Mouse (Mus musculus): ENCODE results near the gene Coro1c. TPM values are rescaled to one million over a fixed set of nuclear protein-coding genes. Genes with fewer than 3 reads are reported as not detected.
"Not testable (repeated sequence)": the region's sequence is repeated elsewhere in the genome, so short reads cannot be mapped to it uniquely, and the experiment has no call there.

Coro1c gene
- polyA plus RNA-seq, 1 experiment, result 12.9 TPM

- peak overlapping the region; percentile 78 for H3K4me3 ChIP-seq (ENCODE audit: control insufficient read depth, low read depth, low read length)
- H3K27ac ChIP-seq (ENCODE audit: control insufficient read depth, insufficient read depth, low read depth, low read length), result no peak overlapping the region
- TF ChIP-seq POLR2A (IDR thresholded peaks at IDR 0.05; ENCODE audit: control insufficient read depth, low read depth, low read length) (no peak), CTCF (IDR thresholded peaks at IDR 0.05; ENCODE audit: control insufficient read depth, insufficient read depth, insufficient replicate concordance, low read depth, low read length) (no peak)
- H3K4me1 ChIP-seq (ENCODE audit: control insufficient read depth, insufficient read depth, low read length), result peaks cover 26% of the 10 kb centered on the region
- H3K36me3 ChIP-seq (ENCODE audit: control insufficient read depth, insufficient read depth, low read length), result no peaks in the 10 kb centered on the region
- H3K27me3 ChIP-seq (ENCODE audit: control insufficient read depth, insufficient read depth, low read length), result no peaks in the 10 kb centered on the region
These were observed 94.2 kb downstream of the Coro1c start for GRCm38 (mm10) chr5:113814111-113815040.

- Histone ChIP-seq H3K27me3 (ENCODE audit: control insufficient read depth, insufficient read depth, low read length) (no peaks in the 10 kb centered on the region), H3K4me1 (ENCODE audit: control insufficient read depth, insufficient read depth, low read length) (peaks cover 21% of the 10 kb centered on the region), H3K36me3 (ENCODE audit: control insufficient read depth, insufficient read depth, low read length) (no peaks in the 10 kb centered on the region), H3K4me3 (ENCODE audit: control insufficient read depth, low read depth, low read length) (peak overlapping the region; percentile 70), H3K27ac (ENCODE audit: control insufficient read depth, insufficient read depth, low read depth, low read length) (no peak overlapping the region)
- TF ChIP-seq POLR2A (IDR thresholded peaks at IDR 0.05; ENCODE audit: control insufficient read depth, low read depth, low read length), result no peak
- peak; percentile 74; the same call in 1 of the 2 replicates for TF ChIP-seq CTCF (IDR thresholded peaks at IDR 0.05; ENCODE audit: control insufficient read depth, insufficient read depth, insufficient replicate concordance, low read depth, low read length)
These were observed 95.0 kb downstream of the Coro1c start for GRCm38 (mm10) chr5:113813608-113814007.

GRCm38 (mm10) chr5:113812638-113813037, 95.9 kb downstream of the Coro1c start:
- Histone ChIP-seq H3K27ac (ENCODE audit: control insufficient read depth, insufficient read depth, low read depth, low read length) (no peak overlapping the region), H3K4me1 (ENCODE audit: control insufficient read depth, insufficient read depth, low read length) (peaks cover 15% of the 10 kb centered on the region), H3K4me3 (ENCODE audit: control insufficient read depth, low read depth, low read length) (peak overlapping the region; percentile 70), H3K27me3 (ENCODE audit: control insufficient read depth, insufficient read depth, low read length) (no peaks in the 10 kb centered on the region), H3K36me3 (ENCODE audit: control insufficient read depth, insufficient read depth, low read length) (no peaks in the 10 kb centered on the region)
- TF ChIP-seq POLR2A (IDR thresholded peaks at IDR 0.05; ENCODE audit: control insufficient read depth, low read depth, low read length) (no peak), CTCF (IDR thresholded peaks at IDR 0.05; ENCODE audit: control insufficient read depth, insufficient read depth, insufficient replicate concordance, low read depth, low read length) (no peak)

- peaks cover 15% of the 10 kb centered on the region for H3K4me1 ChIP-seq (ENCODE audit: control insufficient read depth, insufficient read depth, low read length)
- H3K4me3 ChIP-seq (ENCODE audit: control insufficient read depth, low read depth, low read length); H3K36me3 ChIP-seq (ENCODE audit: control insufficient read depth, insufficient read depth, low read length); H3K27me3 ChIP-seq (ENCODE audit: control insufficient read depth, insufficient read depth, low read length); H3K27ac ChIP-seq (ENCODE audit: control insufficient read depth, insufficient read depth, low read depth, low read length): not testable (repeated sequence)
These were observed 96.6 kb downstream of the Coro1c start for GRCm38 (mm10) chr5:113811824-113812420.

- TF ChIP-seq CTCF (IDR thresholded peaks at IDR 0.05; ENCODE audit: control insufficient read depth, insufficient read depth, insufficient replicate concordance, low read depth, low read length) (no peak), POLR2A (IDR thresholded peaks at IDR 0.05; ENCODE audit: control insufficient read depth, low read depth, low read length) (no peak)
- Histone ChIP-seq H3K27ac (ENCODE audit: control insufficient read depth, insufficient read depth, low read depth, low read length) (no peak overlapping the region), H3K4me3 (ENCODE audit: control insufficient read depth, low read depth, low read length) (no peak overlapping the region), H3K36me3 (ENCODE audit: control insufficient read depth, insufficient read depth, low read length) (no peaks in the 10 kb centered on the region), H3K4me1 (ENCODE audit: control insufficient read depth, insufficient read depth, low read length) (peaks cover 13% of the 10 kb centered on the region), H3K27me3 (ENCODE audit: control insufficient read depth, insufficient read depth, low read length) (no peaks in the 10 kb centered on the region)
These were observed 98.4 kb downstream of the Coro1c start for GRCm38 (mm10) chr5:113810111-113810510.

- 0 out of 2 replicates have a peak, but pooled peaks cover 4% of the 10 kb centered on the region for H3K4me1 ChIP-seq (ENCODE audit: control insufficient read depth, insufficient read depth, low read length)
- H3K36me3 ChIP-seq (ENCODE audit: control insufficient read depth, insufficient read depth, low read length), result no peaks in the 10 kb centered on the region
- no peak for TF ChIP-seq CTCF (IDR thresholded peaks at IDR 0.05; ENCODE audit: control insufficient read depth, insufficient read depth, insufficient replicate concordance, low read depth, low read length)
- no peak for TF ChIP-seq POLR2A (IDR thresholded peaks at IDR 0.05; ENCODE audit: control insufficient read depth, low read depth, low read length)
- H3K4me3 ChIP-seq (ENCODE audit: control insufficient read depth, low read depth, low read length), result no peak overlapping the region
- no peaks in the 10 kb centered on the region for H3K27me3 ChIP-seq (ENCODE audit: control insufficient read depth, insufficient read depth, low read length)
- no peak overlapping the region for H3K27ac ChIP-seq (ENCODE audit: control insufficient read depth, insufficient read depth, low read depth, low read length)
These were observed 100.4 kb downstream of the Coro1c start for GRCm38 (mm10) chr5:113808177-113808576.

- no peak overlapping the region for H3K27ac ChIP-seq (ENCODE audit: control insufficient read depth, insufficient read depth, low read depth, low read length)
- TF ChIP-seq CTCF (IDR thresholded peaks at IDR 0.05; ENCODE audit: control insufficient read depth, insufficient read depth, insufficient replicate concordance, low read depth, low read length), result no peak
- no peak for TF ChIP-seq POLR2A (IDR thresholded peaks at IDR 0.05; ENCODE audit: control insufficient read depth, low read depth, low read length)
- no peaks in the 10 kb centered on the region for H3K4me1 ChIP-seq (ENCODE audit: control insufficient read depth, insufficient read depth, low read length)
- H3K4me3 ChIP-seq (ENCODE audit: control insufficient read depth, low read depth, low read length), result no peak overlapping the region
- H3K36me3 ChIP-seq (ENCODE audit: control insufficient read depth, insufficient read depth, low read length), result no peaks in the 10 kb centered on the region
- H3K27me3 ChIP-seq (ENCODE audit: control insufficient read depth, insufficient read depth, low read length), result no peaks in the 10 kb centered on the region
These were observed 100.8 kb downstream of the Coro1c start for GRCm38 (mm10) chr5:113807712-113808111.

Data from testis, adult 2 months (tissue).